Mouse (Mus musculus): ENCODE results near the gene Tax1bp3. TPM values are rescaled to one million over a fixed set of nuclear protein-coding genes. Genes with fewer than 3 reads are reported as not detected.
A peak's percentile ranks its signal among the peaks of the same experiment; 100 is the strongest.

Gene Tax1bp3
- polyA plus RNA-seq, 1 experiment, result 85.2 TPM

- no peak for TF ChIP-seq MYOD1 (IDR thresholded peaks at IDR 0.05; ENCODE audit: control insufficient read depth in 1 of 3, insufficient read length in 2 of 3, low read depth in 2 of 3)
- TF ChIP-seq TCF3 (IDR thresholded peaks at IDR 0.05; ENCODE audit: insufficient read length, low read depth), result no peak
- no peak for TF ChIP-seq POLR2AphosphoS2 (IDR thresholded peaks at IDR 0.05; ENCODE audit: insufficient read length, low read depth)
- TF ChIP-seq E2F4 (IDR thresholded peaks at IDR 0.05; ENCODE audit: insufficient read depth), result no peak
- no peak for TF ChIP-seq POLR2A (IDR thresholded peaks at IDR 0.05; ENCODE audit: insufficient read length, low read depth)
- TF ChIP-seq MAX (IDR thresholded peaks at IDR 0.05; ENCODE audit: low read depth), result no peak
- no peak for TF ChIP-seq USF1 (IDR thresholded peaks at IDR 0.05; ENCODE audit: low read depth)
- TF ChIP-seq TCF12 (IDR thresholded peaks at IDR 0.05; ENCODE audit: insufficient read depth, poor library complexity, severe bottlenecking), result no peak
- no peak for TF ChIP-seq MYOG (IDR thresholded peaks at IDR 0.05; ENCODE audit: control insufficient read depth in 1 of 3, insufficient read depth in 1 of 3, insufficient read length in 2 of 3, low read depth in 2 of 3)
- no peak for TF ChIP-seq REST (IDR thresholded peaks at IDR 0.05; ENCODE audit: insufficient read depth, insufficient read length)
- Histone ChIP-seq H3K36me3 (ENCODE audit: control insufficient read depth, insufficient read depth) (no peaks in the 10 kb centered on the region), H3K79me2 (ENCODE audit: control insufficient read depth, insufficient read depth) (no peaks in the 10 kb centered on the region), H3K4me2 (ENCODE audit: low read depth) (peak overlapping the region; percentile 86), H3K27me3 (ENCODE audit: control insufficient read depth, insufficient read depth, insufficient read length) (no peaks in the 10 kb centered on the region), H3K4me3 (peak overlapping the region; percentile 58), H3ac (ENCODE audit: control insufficient read depth, insufficient read length) (peak overlapping the region; percentile 10)
Measured at GRCm38 (mm10) chr11:73199879-73200278, 23.0 kb downstream of the Tax1bp3 start.

GRCm38 (mm10) chr11:73201021-73201420 lies 24.1 kb downstream of the Tax1bp3 start:
- H3K4me2 ChIP-seq (ENCODE audit: low read depth), result no peak overlapping the region
- no peaks in the 10 kb centered on the region for H3K27me3 ChIP-seq (ENCODE audit: control insufficient read depth, insufficient read depth, insufficient read length)
- H3K4me3 ChIP-seq, result no peak overlapping the region
- no peak for TF ChIP-seq MAX (IDR thresholded peaks at IDR 0.05; ENCODE audit: low read depth)
- no peak for TF ChIP-seq SRF (IDR thresholded peaks at IDR 0.05; ENCODE audit: control insufficient read depth, insufficient read length, low read depth)
- TF ChIP-seq TCF12 (IDR thresholded peaks at IDR 0.05; ENCODE audit: insufficient read depth, poor library complexity, severe bottlenecking), result no peak
- H3K36me3 ChIP-seq (ENCODE audit: control insufficient read depth, insufficient read depth), result no peaks in the 10 kb centered on the region
- H3K79me2 ChIP-seq (ENCODE audit: control insufficient read depth, insufficient read depth), result no peaks in the 10 kb centered on the region
- H3ac ChIP-seq (ENCODE audit: control insufficient read depth, insufficient read length), result no peak overlapping the region

DNA sequence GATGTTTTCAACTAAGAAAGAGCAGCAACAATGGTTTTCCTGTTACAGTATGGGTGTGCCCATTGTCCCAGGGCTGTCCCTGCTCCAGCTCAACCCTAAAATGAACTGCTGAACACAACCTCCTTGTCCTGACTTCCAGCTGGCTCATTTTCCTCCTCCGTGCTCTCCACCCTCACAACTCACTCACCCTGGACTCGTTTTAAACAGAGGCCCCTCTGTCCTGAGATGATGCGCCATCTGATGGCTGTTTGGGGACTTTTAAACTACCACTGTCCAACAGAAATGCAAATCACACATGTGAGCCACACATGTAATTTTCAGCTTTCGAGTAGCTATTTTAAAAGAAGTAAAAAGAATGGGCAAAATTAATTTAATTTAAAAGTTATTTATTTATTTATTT lies 24.7 kb downstream of the Tax1bp3 start:
- TF ChIP-seq CEBPB (IDR thresholded peaks at IDR 0.05; ENCODE audit: insufficient read depth, poor library complexity, severe bottlenecking) (no peak), SRF (IDR thresholded peaks at IDR 0.05; ENCODE audit: control insufficient read depth, insufficient read length, low read depth) (no peak), TCF12 (IDR thresholded peaks at IDR 0.05; ENCODE audit: insufficient read depth, poor library complexity, severe bottlenecking) (no peak), REST (IDR thresholded peaks at IDR 0.05; ENCODE audit: insufficient read depth, insufficient read length) (no peak), MYOD1 (IDR thresholded peaks at IDR 0.05; ENCODE audit: control insufficient read depth in 1 of 3, insufficient read length in 2 of 3, low read depth in 2 of 3) (no peak), POLR2AphosphoS2 (IDR thresholded peaks at IDR 0.05; ENCODE audit: insufficient read length, low read depth) (no peak), POLR2A (IDR thresholded peaks at IDR 0.05; ENCODE audit: insufficient read length, low read depth) (no peak), TCF3 (IDR thresholded peaks at IDR 0.05; ENCODE audit: insufficient read length, low read depth) (no peak), MYOG (IDR thresholded peaks at IDR 0.05; ENCODE audit: control insufficient read depth in 1 of 3, insufficient read depth in 1 of 3, insufficient read length in 2 of 3, low read depth in 2 of 3) (no peak), MAX (IDR thresholded peaks at IDR 0.05; ENCODE audit: low read depth) (no peak), E2F4 (IDR thresholded peaks at IDR 0.05; ENCODE audit: insufficient read depth) (no peak), USF1 (IDR thresholded peaks at IDR 0.05; ENCODE audit: low read depth) (no peak)
- H3K4me2 ChIP-seq (ENCODE audit: low read depth), result no peak overlapping the region
- no peaks in the 10 kb centered on the region for H3K79me2 ChIP-seq (ENCODE audit: control insufficient read depth, insufficient read depth)
- no peak overlapping the region for H3ac ChIP-seq (ENCODE audit: control insufficient read depth, insufficient read length)
- H3K4me3 ChIP-seq, result no peak overlapping the region
- H3K27me3 ChIP-seq (ENCODE audit: control insufficient read depth, insufficient read depth, insufficient read length), result no peaks in the 10 kb centered on the region
- H3K36me3 ChIP-seq (ENCODE audit: control insufficient read depth, insufficient read depth), result no peaks in the 10 kb centered on the region

DNA sequence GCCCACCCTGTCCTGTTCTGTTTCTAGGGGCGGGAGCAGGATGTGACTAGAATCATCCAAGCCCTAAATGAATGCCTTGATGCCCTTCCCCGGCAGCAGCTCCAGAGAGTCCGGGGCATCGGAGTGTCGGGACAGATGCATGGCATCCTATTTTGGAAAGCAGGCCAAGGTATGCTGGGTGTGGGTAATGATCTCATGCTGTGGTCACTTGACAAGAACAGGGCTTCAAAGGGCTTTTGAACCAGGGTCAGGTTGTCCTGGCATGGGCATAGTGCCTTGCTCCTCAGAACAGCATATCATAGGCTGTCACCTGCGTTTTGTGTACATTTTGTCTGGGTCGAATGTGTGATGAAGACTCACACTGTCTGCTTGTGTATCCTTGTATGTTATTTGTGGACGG lies 27.0 kb downstream of the Tax1bp3 start:
- Histone ChIP-seq H3K36me3 (ENCODE audit: control insufficient read depth, insufficient read depth) (no peaks in the 10 kb centered on the region), H3K4me3 (no peak overlapping the region), H3K27me3 (ENCODE audit: control insufficient read depth, insufficient read depth, insufficient read length) (no peaks in the 10 kb centered on the region), H3ac (ENCODE audit: control insufficient read depth, insufficient read length) (no peak overlapping the region), H3K79me2 (ENCODE audit: control insufficient read depth, insufficient read depth) (no peaks in the 10 kb centered on the region), H3K4me2 (ENCODE audit: low read depth) (no peak overlapping the region)
- TF ChIP-seq USF1 (IDR thresholded peaks at IDR 0.05; ENCODE audit: low read depth), result no peak
- TF ChIP-seq MYOD1 (IDR thresholded peaks at IDR 0.05; ENCODE audit: control insufficient read depth in 1 of 3, insufficient read length in 2 of 3, low read depth in 2 of 3), result no peak
- TF ChIP-seq TCF3 (IDR thresholded peaks at IDR 0.05; ENCODE audit: insufficient read length, low read depth), result no peak
- TF ChIP-seq POLR2AphosphoS2 (IDR thresholded peaks at IDR 0.05; ENCODE audit: insufficient read length, low read depth), result no peak
- TF ChIP-seq POLR2A (IDR thresholded peaks at IDR 0.05; ENCODE audit: insufficient read length, low read depth), result no peak
- TF ChIP-seq CEBPB (IDR thresholded peaks at IDR 0.05; ENCODE audit: insufficient read depth, poor library complexity, severe bottlenecking), result no peak
- TF ChIP-seq TCF12 (IDR thresholded peaks at IDR 0.05; ENCODE audit: insufficient read depth, poor library complexity, severe bottlenecking), result no peak
- no peak for TF ChIP-seq MYOG (IDR thresholded peaks at IDR 0.05; ENCODE audit: control insufficient read depth in 1 of 3, insufficient read depth in 1 of 3, insufficient read length in 2 of 3, low read depth in 2 of 3)
- no peak for TF ChIP-seq SRF (IDR thresholded peaks at IDR 0.05; ENCODE audit: control insufficient read depth, insufficient read length, low read depth)
- no peak for TF ChIP-seq MAX (IDR thresholded peaks at IDR 0.05; ENCODE audit: low read depth)
- no peak for TF ChIP-seq REST (IDR thresholded peaks at IDR 0.05; ENCODE audit: insufficient read depth, insufficient read length)
- no peak for TF ChIP-seq E2F4 (IDR thresholded peaks at IDR 0.05; ENCODE audit: insufficient read depth)

DNA sequence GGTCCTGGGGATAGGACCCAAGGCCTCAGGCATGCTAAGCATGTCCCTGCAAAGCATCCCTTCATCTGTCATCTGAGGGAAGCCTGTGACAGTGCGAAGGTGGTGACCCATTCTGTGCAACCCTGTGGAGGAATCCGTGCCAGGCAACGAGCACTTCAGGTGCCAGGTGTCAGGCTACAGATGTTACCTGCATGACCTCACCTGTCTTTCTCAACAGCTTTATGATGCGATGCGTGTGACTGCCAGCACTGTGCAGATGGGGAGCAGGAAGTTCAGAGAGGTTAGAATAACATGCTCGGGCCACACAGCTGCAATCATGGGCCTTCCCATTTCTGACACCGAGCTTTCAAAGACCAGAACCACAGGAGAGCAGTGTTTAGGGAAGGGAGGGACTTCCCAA lies 28.3 kb downstream of the Tax1bp3 start:
- TF ChIP-seq POLR2A (IDR thresholded peaks at IDR 0.05; ENCODE audit: insufficient read length, low read depth) (no peak), USF1 (IDR thresholded peaks at IDR 0.05; ENCODE audit: low read depth) (no peak), MAX (IDR thresholded peaks at IDR 0.05; ENCODE audit: low read depth) (no peak), CEBPB (IDR thresholded peaks at IDR 0.05; ENCODE audit: insufficient read depth, poor library complexity, severe bottlenecking) (no peak), TCF12 (IDR thresholded peaks at IDR 0.05; ENCODE audit: insufficient read depth, poor library complexity, severe bottlenecking) (no peak), TCF3 (IDR thresholded peaks at IDR 0.05; ENCODE audit: insufficient read length, low read depth) (no peak), MYOD1 (IDR thresholded peaks at IDR 0.05; ENCODE audit: control insufficient read depth in 1 of 3, insufficient read length in 2 of 3, low read depth in 2 of 3) (no peak), REST (IDR thresholded peaks at IDR 0.05; ENCODE audit: insufficient read depth, insufficient read length) (no peak), MYOG (IDR thresholded peaks at IDR 0.05; ENCODE audit: control insufficient read depth in 1 of 3, insufficient read depth in 1 of 3, insufficient read length in 2 of 3, low read depth in 2 of 3) (no peak), POLR2AphosphoS2 (IDR thresholded peaks at IDR 0.05; ENCODE audit: insufficient read length, low read depth) (no peak), SRF (IDR thresholded peaks at IDR 0.05; ENCODE audit: control insufficient read depth, insufficient read length, low read depth) (no peak), E2F4 (IDR thresholded peaks at IDR 0.05; ENCODE audit: insufficient read depth) (no peak)
- H3K27me3 ChIP-seq (ENCODE audit: control insufficient read depth, insufficient read depth, insufficient read length), result no peaks in the 10 kb centered on the region
- no peaks in the 10 kb centered on the region for H3K36me3 ChIP-seq (ENCODE audit: control insufficient read depth, insufficient read depth)
- no peak overlapping the region for H3K4me2 ChIP-seq (ENCODE audit: low read depth)
- H3K79me2 ChIP-seq (ENCODE audit: control insufficient read depth, insufficient read depth), result no peaks in the 10 kb centered on the region
- H3K4me3 ChIP-seq, result no peak overlapping the region
- no peak overlapping the region for H3ac ChIP-seq (ENCODE audit: control insufficient read depth, insufficient read length)

Data from myocyte (in vitro differentiated cells).